Mouse (Mus musculus) liver, embryonic 12.5 days (tissue): Measurements from ENCODE around the gene Pla2g4f. TPM values are rescaled to one million over a fixed set of nuclear protein-coding genes. Genes with fewer than 3 reads are reported as not detected.

Source experiments
- ATAC-seq: fragments of 200-750 bp; cut with Nextera tagmentation; 2 replicates; pipeline ENCODE4 v1.8.0; 2017; ENCODE audit warnings: moderate number of reproducible peaks, mild to moderate bottlenecking, moderate library complexity
- H3K27ac ChIP-seq: fragments of 300-500 bp; sonication (generic); 2 replicates; pipeline ENCODE4 v1.5.1; 2016; ENCODE audit warnings: mild to moderate bottlenecking
- H3K27me3 ChIP-seq: fragments of 300-500 bp; sonication (generic); replicated peaks from 2 replicates; pipeline ENCODE4 v1.6.1; 2016; ENCODE audit warnings: mild to moderate bottlenecking, moderate library complexity
- H3K36me3 ChIP-seq: fragments of 300-500 bp; sonication (generic); 2 replicates; pipeline ENCODE4 v1.6.1; 2016; ENCODE audit warnings: mild to moderate bottlenecking, moderate library complexity
- H3K4me1 ChIP-seq: fragments of 300-500 bp; sonication (generic); 2 replicates; pipeline ENCODE4 v1.6.1; 2016
- H3K4me2 ChIP-seq: fragments of 300-500 bp; sonication (generic); 2 replicates; pipeline ENCODE4 v1.6.1; 2016; ENCODE audit warnings: mild to moderate bottlenecking, moderate library complexity
- H3K4me3 ChIP-seq: fragments of 300-500 bp; sonication (generic); 2 replicates; pipeline ENCODE4 v1.5.1; 2016; ENCODE audit warnings: mild to moderate bottlenecking, moderate library complexity
- H3K9ac ChIP-seq: fragments of 300-500 bp; sonication (generic); 2 replicates; pipeline ENCODE4 v1.6.1; 2016; ENCODE audit warnings: mild to moderate bottlenecking, moderate library complexity
- H3K9me3 ChIP-seq: fragments of 300-500 bp; sonication (generic); replicated peaks from 2 replicates; pipeline ENCODE4 v1.6.1; 2016; ENCODE audit warnings: mild to moderate bottlenecking, moderate library complexity
- WGBS: fragments of 180-500 bp; shearing (Covaris S2); methylation state at CpG from one replicate; pipeline ENCODE4 v1.1.7; 2016; ENCODE audit not compliant: insufficient replicate concordance; 5-methylcytosine and 5-hydroxymethylcytosine counted together
- polyA plus RNA-seq: library from polyadenylated mRNA; unstranded; fragments of >200 nt; fragmentation: Nextera tagmentation; extraction: Ambion mirVana; gene quantifications from 2 replicates; pipeline ENCODE4 v1.2.1, GENCODE M21; 2016

The Pla2g4f gene
- polyA plus RNA-seq, 1 experiment from 2014 or later: not detected

DNA sequence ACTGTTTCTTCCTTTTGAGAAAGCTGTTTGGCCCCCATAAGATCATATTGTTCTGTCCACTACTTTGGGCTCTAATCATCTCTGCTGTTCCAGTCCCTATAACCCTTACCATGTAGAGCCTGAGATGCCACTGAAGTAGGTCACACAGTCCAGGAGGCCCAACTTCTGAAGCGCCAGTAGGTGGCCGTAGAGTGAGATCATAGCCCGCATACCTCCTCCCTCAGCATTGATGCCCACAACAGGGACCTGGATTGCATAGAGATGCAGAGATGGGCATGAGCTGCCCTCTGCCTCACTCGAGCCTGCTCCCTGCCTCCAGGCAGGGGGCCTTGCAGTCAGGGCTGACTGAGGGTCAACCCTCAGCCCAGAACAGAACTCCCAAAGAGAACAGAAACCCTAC lies 37.0 kb downstream of the Pla2g4f start:
- Histone ChIP-seq H3K4me3 (no peak overlapping the region), H3K4me1 (0 out of 2 replicates have a peak, but pooled peaks cover 3% of the 10 kb centered on the region), H3K27ac (no peak overlapping the region), H3K9me3 (no peaks in the 10 kb centered on the region), H3K9ac (no peak overlapping the region), H3K4me2 (no peak overlapping the region), H3K27me3 (0 out of 2 replicates have a peak, but pooled peaks cover 5% of the 10 kb centered on the region), H3K36me3 (no peaks in the 10 kb centered on the region)
- ATAC-seq: no peak
- WGBS: 68% methylated on average over 4 of the region's 4 CpGs

DNA sequence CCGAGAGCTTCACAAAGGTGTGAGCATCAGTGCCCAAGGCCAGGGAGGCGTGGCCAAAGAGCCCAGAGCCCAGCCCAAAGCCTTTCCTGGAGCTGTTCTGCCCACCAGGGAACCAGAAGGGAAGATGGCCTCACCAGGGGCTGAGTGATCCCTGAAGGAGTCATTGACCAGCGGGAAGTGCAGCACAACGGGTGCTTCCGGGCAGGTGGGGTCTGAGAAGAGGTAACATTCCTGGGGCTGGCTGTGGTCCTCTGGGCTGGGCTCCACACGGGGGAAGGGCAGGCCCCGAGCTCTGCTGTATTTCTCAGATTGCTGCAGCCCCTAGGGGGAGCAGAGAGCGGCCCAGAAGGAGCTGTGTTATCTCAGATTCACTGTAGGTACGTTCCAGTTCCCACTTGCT lies 45.3 kb downstream of the Pla2g4f start:
- ATAC-seq: no peak
- Histone ChIP-seq H3K9me3 (no peaks in the 10 kb centered on the region), H3K27ac (no peak overlapping the region), H3K27me3 (peaks cover 30% of the 10 kb centered on the region), H3K36me3 (no peaks in the 10 kb centered on the region), H3K4me3 (no peak overlapping the region), H3K9ac (no peak overlapping the region), H3K4me2 (no peak overlapping the region), H3K4me1 (no peaks in the 10 kb centered on the region)
- 4% methylated on average over 9 of the region's 9 CpGs for WGBS

GRCm38 (mm10) chr2:120265523-120265922 lies 48.4 kb downstream of the Pla2g4f start:
- no peaks in the 10 kb centered on the region for H3K36me3 ChIP-seq
- no peak overlapping the region for H3K9ac ChIP-seq
- no peaks in the 10 kb centered on the region for H3K4me1 ChIP-seq
- H3K27ac ChIP-seq: no peak overlapping the region
- 52% methylated on average over 6 of the region's 6 CpGs for WGBS
- H3K4me3 ChIP-seq: no peak overlapping the region
- H3K9me3 ChIP-seq: no peaks in the 10 kb centered on the region
- no peak for ATAC-seq
- H3K27me3 ChIP-seq: peaks cover 26% of the 10 kb centered on the region
- no peak overlapping the region for H3K4me2 ChIP-seq

DNA sequence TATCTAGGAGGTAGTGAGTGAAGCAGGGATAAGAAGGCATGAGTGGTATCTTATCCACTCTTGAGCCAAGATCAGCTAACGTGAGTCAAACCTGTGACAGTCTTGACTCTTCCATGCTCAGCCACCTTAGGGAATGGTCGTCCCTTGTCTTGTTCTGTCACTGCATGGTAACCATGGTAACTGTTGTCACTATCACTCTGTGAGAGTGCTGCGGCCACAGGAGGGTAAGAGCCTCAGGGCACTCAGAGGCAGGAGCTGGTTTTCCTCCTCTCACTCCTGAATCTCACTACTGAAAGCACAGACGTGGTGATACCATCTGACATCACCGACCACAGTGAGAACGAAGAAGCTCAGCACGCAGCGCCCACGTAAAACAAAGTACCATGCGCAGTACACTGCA lies 49.1 kb downstream of the Pla2g4f start:
- Histone ChIP-seq H3K4me2 (no peak overlapping the region), H3K4me1 (no peaks in the 10 kb centered on the region), H3K9ac (no peak overlapping the region), H3K27ac (no peak overlapping the region), H3K27me3 (peaks cover 20% of the 10 kb centered on the region), H3K9me3 (no peaks in the 10 kb centered on the region), H3K36me3 (no peaks in the 10 kb centered on the region), H3K4me3 (no peak overlapping the region)
- ATAC-seq: no peak
- WGBS: 60% methylated on average over 10 of the region's 10 CpGs

GRCm38 (mm10) chr2:120262876-120263275 lies 51.1 kb downstream of the Pla2g4f start:
- no peak overlapping the region for H3K27ac ChIP-seq
- WGBS: 15% methylated on average over 1 of the region's 1 CpGs
- H3K9ac ChIP-seq: no peak overlapping the region
- no peak overlapping the region for H3K4me2 ChIP-seq
- ATAC-seq: no peak
- H3K27me3 ChIP-seq: peaks cover under 1% of the 10 kb centered on the region; the same call in 1 of the 2 replicates
- no peak overlapping the region for H3K4me3 ChIP-seq
- no peaks in the 10 kb centered on the region for H3K9me3 ChIP-seq
- no peaks in the 10 kb centered on the region for H3K36me3 ChIP-seq
- no peaks in the 10 kb centered on the region for H3K4me1 ChIP-seq

DNA sequence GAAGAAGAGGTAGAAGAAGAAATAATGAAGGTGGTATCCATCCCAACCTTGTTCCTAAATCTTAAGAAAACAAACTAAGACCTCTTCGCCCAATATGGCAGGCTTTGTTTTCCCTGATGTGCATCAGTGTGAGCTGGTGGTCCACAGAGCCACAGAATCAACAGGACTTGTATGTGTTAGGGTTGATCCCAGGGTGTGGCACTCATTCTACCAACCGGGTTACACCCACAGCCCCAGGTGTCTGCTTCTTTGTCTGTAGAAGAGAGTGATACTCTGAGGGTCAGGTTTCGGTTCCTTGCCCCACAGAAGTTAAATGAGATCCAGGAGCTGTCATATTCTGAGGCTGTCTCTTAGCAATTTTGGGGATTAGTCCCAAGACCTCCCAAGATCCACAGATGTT lies 52.6 kb downstream of the Pla2g4f start:
- Histone ChIP-seq H3K27ac (no peak overlapping the region), H3K9ac (no peak overlapping the region), H3K36me3 (no peaks in the 10 kb centered on the region), H3K27me3 (no peaks in the 10 kb centered on the region), H3K4me2 (no peak overlapping the region), H3K4me1 (no peaks in the 10 kb centered on the region), H3K4me3 (no peak overlapping the region), H3K9me3 (no peaks in the 10 kb centered on the region)
- no peak for ATAC-seq
- 52% methylated on average over 3 of the region's 3 CpGs for WGBS

DNA sequence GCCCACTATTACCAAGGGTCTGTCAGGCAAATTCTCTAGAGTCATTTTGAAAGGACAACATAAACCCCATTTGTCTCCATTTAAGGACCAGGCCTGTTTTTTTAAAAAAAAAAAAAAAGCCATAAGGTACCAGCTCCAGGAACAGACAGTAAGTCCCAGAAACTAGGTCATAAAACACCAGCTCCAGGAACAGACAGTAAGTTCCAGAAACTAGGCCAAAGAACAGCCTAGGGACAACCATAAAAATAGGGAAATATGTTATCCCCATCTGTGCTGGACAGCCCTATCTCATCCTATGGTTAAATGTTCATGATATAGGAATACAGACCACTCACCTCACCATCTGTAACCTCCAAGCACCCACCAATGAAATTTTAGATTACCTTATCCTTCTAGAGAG lies 57.7 kb downstream of the Pla2g4f start:
- H3K4me3 ChIP-seq: no peak overlapping the region
- H3K36me3 ChIP-seq: no peaks in the 10 kb centered on the region
- H3K9ac ChIP-seq: no peak overlapping the region
- H3K4me2 ChIP-seq: no peak overlapping the region
- no peak for ATAC-seq
- H3K27ac ChIP-seq: no peak overlapping the region
- H3K9me3 ChIP-seq: no peaks in the 10 kb centered on the region
- H3K4me1 ChIP-seq: no peaks in the 10 kb centered on the region
- no peaks in the 10 kb centered on the region for H3K27me3 ChIP-seq

GRCm38 (mm10) chr2:120252644-120253043 lies 61.3 kb downstream of the Pla2g4f start:
- H3K4me2 ChIP-seq: no peak overlapping the region
- H3K27me3 ChIP-seq: no peaks in the 10 kb centered on the region
- 69% methylated on average over 6 of the region's 6 CpGs for WGBS
- no peak overlapping the region for H3K9ac ChIP-seq
- H3K36me3 ChIP-seq: no peaks in the 10 kb centered on the region
- no peak overlapping the region for H3K27ac ChIP-seq
- ATAC-seq: no peak
- no peaks in the 10 kb centered on the region for H3K4me1 ChIP-seq
- H3K9me3 ChIP-seq: no peaks in the 10 kb centered on the region
- no peak overlapping the region for H3K4me3 ChIP-seq

Other genes starting within 250 kb of the Pla2g4f start
- 27.2 and 28.7 TPM in 2 replicates for gene Ehd4, start 159.6 kb downstream of the Pla2g4f start, polyA plus RNA-seq
- not detected in 2 replicates for gene Pla2g4e, start 68.8 kb downstream of the Pla2g4f start, polyA plus RNA-seq
- gene Pla2g4d, start 25.0 kb downstream of the Pla2g4f start, polyA plus RNA-seq: not detected in 2 replicates
- 11.5 and 12.2 TPM in 2 replicates for gene Vps39, start 39.0 kb upstream of the Pla2g4f start, polyA plus RNA-seq
- 5.0 and 7.3 TPM in 2 replicates for gene Ganc, start 89.7 kb upstream of the Pla2g4f start, polyA plus RNA-seq
- gene Tmem87a, start 89.9 kb upstream of the Pla2g4f start, polyA plus RNA-seq: 5.0 and 5.4 TPM in 2 replicates
- gene Capn3, start 141.9 kb upstream of the Pla2g4f start, polyA plus RNA-seq: 6.3 and 6.9 TPM in 2 replicates
- gene Zfp106, start 249.7 kb upstream of the Pla2g4f start, polyA plus RNA-seq: 41.9 and 43.4 TPM in 2 replicates